Mouse (Mus musculus): ENCODE data around the gene Dst.

DNA sequence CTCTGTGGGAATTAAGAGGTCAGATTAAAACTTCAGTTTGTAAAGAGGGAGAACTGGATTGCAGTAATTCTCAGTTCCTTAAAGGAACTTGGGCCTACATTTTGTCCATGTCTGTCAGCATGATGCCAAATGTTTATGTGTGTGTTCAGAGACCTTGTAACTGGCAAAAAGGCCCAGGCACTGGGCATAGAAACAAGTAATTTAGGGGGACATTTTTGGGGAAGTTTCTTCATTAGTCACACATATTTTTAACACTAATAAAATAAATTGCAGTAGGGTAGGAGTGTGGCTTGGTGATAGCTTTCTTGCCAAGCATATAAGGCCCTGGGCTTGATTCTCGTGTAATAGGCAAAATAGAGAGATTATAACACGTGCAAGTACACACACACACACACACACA, 203.9 kb downstream of the Dst start:
- TF ChIP-seq POLR2A (IDR thresholded peaks at IDR 0.05; ENCODE audit: insufficient read depth, low read depth, low read length) = no peak
- TF ChIP-seq CTCF (IDR thresholded peaks at IDR 0.05; ENCODE audit: insufficient read depth, low read depth, low read length) = no peak
